Mouse (Mus musculus): ENCODE results near the gene Ehbp1l1. TPM values are rescaled to one million over a fixed set of nuclear protein-coding genes. Genes with fewer than 3 reads are reported as not detected.
A peak's percentile ranks its signal among the peaks of the same experiment; 100 is the strongest.

Gene Ehbp1l1
- polyA plus RNA-seq, 1 experiment from 2014 or later: 5.4 TPM

DNA sequence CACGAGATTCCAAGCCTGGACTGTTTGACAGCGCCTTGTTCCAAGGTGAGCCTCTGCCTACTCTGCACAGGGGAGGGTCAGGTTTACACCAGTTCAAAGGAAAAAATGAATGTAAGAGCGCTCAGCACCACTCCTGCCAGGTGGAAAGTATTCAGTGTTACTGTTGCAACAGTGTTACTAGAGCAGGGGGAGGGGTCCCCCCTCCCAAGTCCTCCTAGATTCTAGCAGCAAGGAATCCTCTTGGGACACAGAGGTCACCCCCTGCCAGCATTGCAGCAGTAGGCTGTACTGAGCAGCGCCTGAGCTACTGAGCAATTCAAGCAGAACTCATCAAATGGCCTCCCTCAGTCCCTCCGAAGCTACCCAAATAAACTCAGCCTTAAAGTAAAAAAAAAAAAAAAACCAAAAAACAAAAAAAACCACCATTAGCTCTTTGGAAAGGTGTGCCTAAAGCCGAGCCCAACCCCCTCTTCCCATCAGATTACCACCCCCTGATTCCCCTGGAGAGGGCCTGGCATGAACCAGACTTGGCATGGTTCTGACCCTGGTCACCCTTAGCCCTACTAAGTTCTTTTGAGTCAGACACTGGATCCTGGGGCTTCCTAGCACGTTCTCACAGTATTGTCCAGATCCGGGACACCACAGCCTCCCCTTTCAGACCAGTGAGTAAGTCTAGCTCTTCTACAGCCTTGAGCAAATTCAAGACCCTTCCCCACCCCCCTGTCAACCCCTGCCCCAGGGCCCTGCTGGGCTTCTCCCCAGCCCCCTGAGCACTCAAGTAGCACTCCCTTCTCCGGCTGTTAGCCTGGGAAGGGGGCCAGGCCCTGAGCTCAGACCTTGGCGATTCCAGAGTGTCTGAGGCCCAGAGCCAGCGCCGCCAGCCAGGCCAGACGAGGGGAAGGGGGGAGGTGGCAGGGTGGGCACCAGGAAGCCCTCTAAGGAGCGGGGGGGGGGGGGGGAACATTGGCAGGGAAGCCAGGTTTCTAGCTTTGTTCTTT, 14.5 kb upstream of the Ehbp1l1 start, which contains the start of gene Ltbp3:
Ltbp3 (plus strand) TSS at position 585 of the 998 bp plus-strand sequence.
- no peaks in the 10 kb centered on the region for H3K9me3 ChIP-seq (ENCODE audit: control insufficient read depth, low read length)
- H3K4me1 ChIP-seq (ENCODE audit: control insufficient read depth, insufficient read depth, low read length): peaks cover 17% of the 10 kb centered on the region
- WGBS: 12% methylated on average over 13 of the region's 14 CpGs
- DNase-seq (ENCODE audit: low spot score, missing footprints) (peak; percentile 88), ATAC-seq (ENCODE audit: low FRiP score) (no peak)
- H3K27ac ChIP-seq (ENCODE audit: low read depth, low read length): no peak within 1 kb of the TSS
- H3K9ac ChIP-seq (ENCODE audit: low read length): peak within 1 kb of the TSS; percentile 79
- peak within 1 kb of the TSS; percentile 92 for H3K4me2 ChIP-seq
- H3K27me3 ChIP-seq (ENCODE audit: control insufficient read depth, insufficient read depth, low read length): peaks cover 35% of the 10 kb centered on the region
- H3K4me3 ChIP-seq (ENCODE audit: low read depth, low read length): peak within 1 kb of the TSS; percentile 52
- no peaks in the 10 kb centered on the region for H3K36me3 ChIP-seq (ENCODE audit: control insufficient read depth, insufficient read depth, low read length)

DNA sequence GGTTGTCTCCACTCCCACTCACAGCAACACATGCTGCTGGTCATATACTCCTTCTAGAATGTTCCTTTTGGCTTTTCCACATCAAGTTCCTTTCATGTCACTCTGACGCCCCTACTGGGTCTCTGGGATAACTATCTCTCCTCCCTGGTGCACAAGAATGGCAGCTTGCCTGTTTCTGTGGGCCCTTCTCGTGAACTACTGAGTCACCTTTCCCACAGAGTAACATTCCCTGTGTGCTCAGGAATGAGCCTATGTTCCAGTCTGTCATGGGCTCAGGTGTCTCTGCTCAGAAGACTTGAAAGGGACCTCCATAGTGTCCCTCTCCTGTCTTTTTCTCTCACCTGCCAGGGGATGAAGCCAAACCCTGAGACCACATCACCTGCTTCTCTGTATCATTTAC, 13.3 kb upstream of the Ehbp1l1 start:
- Histone ChIP-seq H3K4me2 (no peak overlapping the region), H3K36me3 (ENCODE audit: control insufficient read depth, insufficient read depth, low read length) (no peaks in the 10 kb centered on the region), H3K4me3 (ENCODE audit: low read depth, low read length) (no peak overlapping the region), H3K27me3 (ENCODE audit: control insufficient read depth, insufficient read depth, low read length) (peaks cover 23% of the 10 kb centered on the region), H3K27ac (ENCODE audit: low read depth, low read length) (no peak overlapping the region), H3K9me3 (ENCODE audit: control insufficient read depth, low read length) (no peaks in the 10 kb centered on the region), H3K9ac (ENCODE audit: low read length) (no peak overlapping the region), H3K4me1 (ENCODE audit: control insufficient read depth, insufficient read depth, low read length) (peaks cover 13% of the 10 kb centered on the region)
- ATAC-seq (ENCODE audit: low FRiP score): no peak
- DNase-seq (ENCODE audit: low spot score, missing footprints): no peak
- 55% methylated on average over 2 of the region's 2 CpGs for WGBS

DNA sequence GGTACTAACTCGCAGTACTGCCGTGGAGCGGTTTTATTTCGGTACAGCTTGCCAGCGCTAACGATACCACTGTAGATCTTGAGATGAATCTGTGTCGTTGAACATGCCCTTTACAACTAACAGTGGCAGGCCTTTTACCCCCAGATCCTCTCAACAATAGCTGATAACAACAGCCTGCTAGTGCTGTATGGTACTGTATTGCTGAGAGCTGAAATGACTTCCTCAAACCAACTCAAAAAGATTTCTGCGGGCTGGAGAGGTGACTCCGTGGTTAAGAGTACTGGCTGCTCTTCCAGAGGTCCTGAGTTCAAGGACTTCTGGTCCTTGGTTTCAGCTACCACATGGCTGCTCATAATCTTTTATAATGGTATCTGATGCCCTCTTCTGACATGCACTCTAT, 8.2 kb upstream of the Ehbp1l1 start:
- Histone ChIP-seq H3K4me2 (no peak overlapping the region), H3K4me3 (ENCODE audit: low read depth, low read length) (no peak overlapping the region), H3K36me3 (ENCODE audit: control insufficient read depth, insufficient read depth, low read length) (no peaks in the 10 kb centered on the region), H3K27ac (ENCODE audit: low read depth, low read length) (no peak overlapping the region), H3K27me3 (ENCODE audit: control insufficient read depth, insufficient read depth, low read length) (0 out of 2 replicates have a peak, but pooled peaks cover 1% of the 10 kb centered on the region), H3K4me1 (ENCODE audit: control insufficient read depth, insufficient read depth, low read length) (peaks cover 19% of the 10 kb centered on the region), H3K9ac (ENCODE audit: low read length) (no peak overlapping the region), H3K9me3 (ENCODE audit: control insufficient read depth, low read length) (no peaks in the 10 kb centered on the region)
- WGBS: 79% methylated on average over 9 of the region's 9 CpGs
- no peak for DNase-seq (ENCODE audit: low spot score, missing footprints)
- no peak for ATAC-seq (ENCODE audit: low FRiP score)

DNA sequence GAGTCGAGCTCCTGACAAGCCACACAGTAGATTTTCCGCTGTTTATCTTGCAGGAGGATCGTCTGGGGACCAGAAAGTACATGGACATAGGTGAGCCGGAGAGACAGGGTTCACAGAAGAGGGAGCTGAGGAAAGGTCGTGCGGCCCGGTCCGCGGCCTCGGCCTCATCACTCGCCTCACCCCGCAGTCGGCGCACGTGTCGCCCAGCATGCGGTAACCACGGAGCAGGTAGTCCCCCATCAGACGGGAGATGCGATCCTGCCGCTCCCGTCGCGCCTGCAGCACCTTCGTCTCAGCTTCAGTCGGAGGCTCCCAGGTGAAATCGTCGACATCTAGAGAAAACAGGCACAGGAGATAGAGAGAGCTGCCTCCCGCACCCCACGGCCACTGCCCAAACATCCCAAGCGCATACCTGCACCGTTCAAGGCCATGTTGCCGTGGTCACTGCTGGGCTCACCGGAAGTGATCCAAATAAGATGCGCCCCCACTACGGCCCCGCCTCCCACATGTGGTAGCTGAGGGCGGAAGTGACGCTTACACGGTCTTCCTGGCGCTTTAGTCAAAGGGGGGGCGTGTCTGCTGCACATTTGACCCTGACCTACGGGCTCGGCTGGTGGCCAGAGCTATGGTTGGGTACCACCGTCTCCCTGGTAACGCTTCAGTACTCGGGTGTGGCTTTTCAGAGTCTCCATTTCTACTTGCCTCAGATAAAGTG, 5.3 kb upstream of the Ehbp1l1 start:
- Histone ChIP-seq H3K27me3 (ENCODE audit: control insufficient read depth, insufficient read depth, low read length) (no peaks in the 10 kb centered on the region), H3K9ac (ENCODE audit: low read length) (peak overlapping the region; percentile 68), H3K4me1 (ENCODE audit: control insufficient read depth, insufficient read depth, low read length) (peaks cover 37% of the 10 kb centered on the region), H3K27ac (ENCODE audit: low read depth, low read length) (peak overlapping the region; percentile 8; the same call in 1 of the 2 replicates), H3K9me3 (ENCODE audit: control insufficient read depth, low read length) (no peaks in the 10 kb centered on the region), H3K36me3 (ENCODE audit: control insufficient read depth, insufficient read depth, low read length) (no peaks in the 10 kb centered on the region), H3K4me3 (ENCODE audit: low read depth, low read length) (peak overlapping the region; percentile 59), H3K4me2 (peak overlapping the region; percentile 99)
- 1% methylated on average over 47 of the region's 47 CpGs for WGBS
- DNase-seq (ENCODE audit: low spot score, missing footprints): peak; percentile 99
- ATAC-seq (ENCODE audit: low FRiP score): peak; percentile 89

DNA sequence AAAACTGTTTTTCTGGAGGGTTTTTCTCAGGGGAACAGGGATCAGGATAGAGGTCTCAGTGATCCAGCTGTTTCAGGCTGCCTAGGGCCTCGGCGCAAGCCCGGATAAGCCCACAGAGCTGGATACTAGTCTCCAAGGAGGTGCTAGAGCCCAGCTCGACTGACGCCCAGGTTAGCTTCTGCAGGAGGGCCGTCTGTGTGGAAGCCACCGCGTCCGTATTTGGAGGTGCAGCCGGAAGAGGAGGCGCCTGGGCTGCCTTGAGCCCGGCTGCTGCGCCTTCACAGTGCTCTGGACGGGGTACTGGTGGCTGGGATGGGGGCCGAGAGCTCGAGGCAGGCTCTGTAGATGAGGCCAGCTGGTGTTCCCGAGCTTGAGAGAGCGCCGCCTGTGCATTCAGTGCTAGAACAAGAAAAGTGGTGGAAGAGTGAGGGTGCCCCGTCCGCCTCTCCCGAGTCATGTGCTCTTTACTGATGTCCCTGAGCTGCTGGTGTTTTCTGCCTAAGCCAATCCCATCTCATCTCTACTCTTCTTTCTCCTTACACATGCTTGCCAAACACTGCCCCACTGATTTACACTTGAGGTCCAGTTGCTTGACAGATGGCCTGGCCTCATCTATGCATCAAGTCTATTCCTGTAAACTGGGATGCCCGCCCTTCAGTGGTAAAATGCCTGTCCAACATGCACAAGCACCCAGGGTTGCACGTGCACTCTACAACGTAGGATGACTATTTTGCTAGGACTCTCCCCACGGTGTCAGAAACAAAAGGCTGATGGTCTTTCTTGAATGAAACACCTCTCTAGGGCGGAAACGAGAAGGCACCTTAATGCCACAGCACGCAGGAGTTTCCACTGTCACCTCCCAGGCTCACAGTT, 4.4 kb upstream of the Ehbp1l1 start:
- peak overlapping the region; percentile 59 for H3K4me3 ChIP-seq (ENCODE audit: low read depth, low read length)
- no peaks in the 10 kb centered on the region for H3K36me3 ChIP-seq (ENCODE audit: control insufficient read depth, insufficient read depth, low read length)
- DNase-seq (ENCODE audit: low spot score, missing footprints) (no peak), ATAC-seq (ENCODE audit: low FRiP score) (no peak)
- H3K27me3 ChIP-seq (ENCODE audit: control insufficient read depth, insufficient read depth, low read length): no peaks in the 10 kb centered on the region
- H3K9ac ChIP-seq (ENCODE audit: low read length): peak overlapping the region; percentile 68
- no peaks in the 10 kb centered on the region for H3K9me3 ChIP-seq (ENCODE audit: control insufficient read depth, low read length)
- no peak overlapping the region for H3K27ac ChIP-seq (ENCODE audit: low read depth, low read length)
- WGBS: 75% methylated on average over 29 of the region's 29 CpGs
- H3K4me2 ChIP-seq: peak overlapping the region; percentile 99
- peaks cover 40% of the 10 kb centered on the region for H3K4me1 ChIP-seq (ENCODE audit: control insufficient read depth, insufficient read depth, low read length)

DNA sequence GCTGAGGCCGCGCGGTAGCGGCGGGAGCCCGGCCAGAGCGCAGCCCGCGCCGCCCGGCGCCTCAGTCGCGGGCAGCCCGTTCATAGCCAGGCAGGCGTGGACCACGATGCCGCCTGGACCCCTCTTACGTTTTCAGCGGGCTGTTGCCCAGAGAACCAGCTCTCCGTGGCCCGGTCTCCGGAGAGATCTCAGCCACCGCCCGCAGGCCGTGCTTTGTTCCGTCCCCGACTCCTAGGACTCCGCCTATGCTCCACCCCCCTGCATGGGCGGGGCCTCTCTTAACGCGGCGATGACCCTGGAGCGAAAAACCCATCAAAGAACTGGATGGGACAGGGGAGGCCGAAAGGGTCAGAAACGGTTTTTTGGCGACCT, 3.3 kb upstream of the Ehbp1l1 start, which contains the start of gene Fam89b:
Fam89b (minus strand) TSS at position 210 of the 372 bp plus-strand sequence.
- H3K4me1 ChIP-seq (ENCODE audit: control insufficient read depth, insufficient read depth, low read length): peaks cover 40% of the 10 kb centered on the region
- no peaks in the 10 kb centered on the region for H3K9me3 ChIP-seq (ENCODE audit: control insufficient read depth, low read length)
- no peaks in the 10 kb centered on the region for H3K27me3 ChIP-seq (ENCODE audit: control insufficient read depth, insufficient read depth, low read length)
- H3K9ac ChIP-seq (ENCODE audit: low read length): peak within 1 kb of the TSS; percentile 99
- H3K4me3 ChIP-seq (ENCODE audit: low read depth, low read length): peak within 1 kb of the TSS; percentile 95
- 1% methylated on average over 37 of the region's 37 CpGs for WGBS
- H3K36me3 ChIP-seq (ENCODE audit: control insufficient read depth, insufficient read depth, low read length): no peaks in the 10 kb centered on the region
- DNase-seq (ENCODE audit: low spot score, missing footprints): peak; percentile 99
- peak within 1 kb of the TSS; percentile 92 for H3K27ac ChIP-seq (ENCODE audit: low read depth, low read length)
- H3K4me2 ChIP-seq: peak within 1 kb of the TSS; percentile 67
- ATAC-seq (ENCODE audit: low FRiP score): peak; percentile 85

DNA sequence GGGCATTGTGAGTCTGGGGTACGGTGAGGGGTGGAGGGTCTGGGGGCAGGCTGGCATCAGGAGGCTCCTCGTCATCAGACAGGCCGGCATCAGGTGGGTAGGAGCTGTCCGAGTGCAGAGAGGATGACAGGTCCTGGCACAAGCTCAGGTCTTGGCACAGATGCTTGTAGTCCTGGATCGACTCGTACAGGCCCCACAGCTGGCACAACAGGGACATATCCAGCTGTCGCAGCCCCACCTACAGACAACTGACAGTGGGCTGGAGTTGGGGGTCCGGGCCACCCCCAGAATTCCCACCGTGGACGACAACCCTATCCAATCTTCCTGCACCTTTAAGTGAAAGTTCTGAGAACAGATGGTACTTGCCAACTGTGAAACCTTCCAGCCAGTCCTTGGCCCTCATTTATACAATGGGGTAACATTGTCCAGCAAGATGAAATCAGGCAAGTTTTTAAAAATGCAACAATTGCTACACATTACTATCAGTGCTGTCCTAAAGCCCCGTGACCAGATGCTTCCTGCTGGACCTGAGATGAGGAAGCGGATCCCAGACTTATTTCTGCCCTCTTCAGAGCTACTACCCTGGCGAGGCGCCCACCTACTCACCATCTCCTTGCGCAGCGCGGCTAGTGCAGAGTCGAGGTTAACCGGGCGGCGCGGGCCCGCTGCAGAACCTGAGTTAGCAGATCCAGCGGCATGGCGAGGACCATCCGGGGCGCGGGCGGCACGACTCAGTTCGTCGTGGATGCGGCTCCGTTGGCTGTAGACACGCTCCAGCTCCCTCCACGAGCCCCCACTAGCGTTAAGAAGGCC, 2.7 kb upstream of the Ehbp1l1 start:
- peak overlapping the region; percentile 67 for H3K4me2 ChIP-seq
- peak overlapping the region; percentile 95 for H3K4me3 ChIP-seq (ENCODE audit: low read depth, low read length)
- peaks cover 40% of the 10 kb centered on the region for H3K4me1 ChIP-seq (ENCODE audit: control insufficient read depth, insufficient read depth, low read length)
- DNase-seq (ENCODE audit: low spot score, missing footprints) (peak; percentile 89), ATAC-seq (ENCODE audit: low FRiP score) (peak; percentile 51)
- H3K9me3 ChIP-seq (ENCODE audit: control insufficient read depth, low read length): no peaks in the 10 kb centered on the region
- peak overlapping the region; percentile 92 for H3K27ac ChIP-seq (ENCODE audit: low read depth, low read length)
- no peaks in the 10 kb centered on the region for H3K27me3 ChIP-seq (ENCODE audit: control insufficient read depth, insufficient read depth, low read length)
- WGBS: 11% methylated on average over 37 of the region's 37 CpGs
- H3K36me3 ChIP-seq (ENCODE audit: control insufficient read depth, insufficient read depth, low read length): no peaks in the 10 kb centered on the region
- peak overlapping the region; percentile 99 for H3K9ac ChIP-seq (ENCODE audit: low read length)

DNA sequence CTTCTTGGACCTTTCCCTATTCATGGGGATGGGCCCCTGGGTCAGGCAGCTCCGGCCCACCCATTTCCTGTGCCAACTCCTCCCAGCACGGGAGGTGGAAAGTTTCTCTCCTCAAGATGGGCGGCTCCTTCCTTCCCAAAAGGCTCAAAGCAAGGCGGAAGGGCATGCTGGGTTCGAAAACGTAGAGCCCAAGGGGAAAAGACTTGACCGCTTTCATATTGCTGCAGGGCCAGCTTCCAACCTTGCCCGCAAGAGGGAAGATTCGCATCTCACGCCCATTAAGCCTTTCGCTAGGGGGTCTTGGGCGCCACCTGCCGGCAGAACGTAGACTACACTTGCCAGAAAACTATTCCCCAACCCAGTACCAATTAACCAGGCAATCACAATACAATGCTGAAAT, 1.6 kb upstream of the Ehbp1l1 start:
- ATAC-seq (ENCODE audit: low FRiP score) (no peak), DNase-seq (ENCODE audit: low spot score, missing footprints) (peak; percentile 99)
- Histone ChIP-seq H3K4me1 (ENCODE audit: control insufficient read depth, insufficient read depth, low read length) (peaks cover 40% of the 10 kb centered on the region), H3K4me3 (ENCODE audit: low read depth, low read length) (peak overlapping the region; percentile 95), H3K27ac (ENCODE audit: low read depth, low read length) (no peak overlapping the region), H3K27me3 (ENCODE audit: control insufficient read depth, insufficient read depth, low read length) (no peaks in the 10 kb centered on the region), H3K4me2 (peak overlapping the region; percentile 67), H3K9ac (ENCODE audit: low read length) (peak overlapping the region; percentile 99), H3K9me3 (ENCODE audit: control insufficient read depth, low read length) (no peaks in the 10 kb centered on the region), H3K36me3 (ENCODE audit: control insufficient read depth, insufficient read depth, low read length) (no peaks in the 10 kb centered on the region)
- WGBS: 9% methylated on average over 14 of the region's 14 CpGs
